Mouse (Mus musculus): ENCODE results near the gene Cped1. TPM values are rescaled to one million over a fixed set of nuclear protein-coding genes. Genes with fewer than 3 reads are reported as not detected.

The Cped1 gene
- total RNA-seq (2017), result 1.0 and 1.7 TPM in 2 replicates

GRCm38 (mm10) chr6:21985732-21986540 lies at the start of gene Cped1:
Gene Cped1 (plus strand): TSS chr6:21985916.
- ATAC-seq (ENCODE audit: extremely low read depth, insufficient number of reproducible peaks, low FRiP score, poor library complexity, severe bottlenecking), result peak; percentile 45

- no peak for ATAC-seq (ENCODE audit: extremely low read depth, insufficient number of reproducible peaks, low FRiP score, poor library complexity, severe bottlenecking)
Measured at GRCm38 (mm10) chr6:21937981-21938635, 47.6 kb upstream of the Cped1 start.

- peak; percentile 90 for ATAC-seq (ENCODE audit: extremely low read depth, insufficient number of reproducible peaks, low FRiP score, poor library complexity, severe bottlenecking)
Measured at GRCm38 (mm10) chr6:21949226-21949731, 36.4 kb upstream of the Cped1 start, which contains the start of gene Ing3. Gene Ing3 (plus strand): TSS chr6:21949571.

- peak; percentile 86 for ATAC-seq (ENCODE audit: extremely low read depth, insufficient number of reproducible peaks, low FRiP score, poor library complexity, severe bottlenecking)
Measured at GRCm38 (mm10) chr6:21949771-21950448, 35.8 kb upstream of the Cped1 start.

GRCm38 (mm10) chr6:21950676-21951075 lies 35.0 kb upstream of the Cped1 start:
- no peak for ATAC-seq (ENCODE audit: extremely low read depth, insufficient number of reproducible peaks, low FRiP score, poor library complexity, severe bottlenecking)

GRCm38 (mm10) chr6:21955468-21955867 lies 30.2 kb upstream of the Cped1 start:
- ATAC-seq (ENCODE audit: extremely low read depth, insufficient number of reproducible peaks, low FRiP score, poor library complexity, severe bottlenecking), result peak; percentile 66

- ATAC-seq (ENCODE audit: extremely low read depth, insufficient number of reproducible peaks, low FRiP score, poor library complexity, severe bottlenecking), result peak; percentile 44
Measured at GRCm38 (mm10) chr6:21958922-21959321, 26.8 kb upstream of the Cped1 start.

- ATAC-seq (ENCODE audit: extremely low read depth, insufficient number of reproducible peaks, low FRiP score, poor library complexity, severe bottlenecking), result no peak
Measured at GRCm38 (mm10) chr6:21959909-21960308, 25.8 kb upstream of the Cped1 start.

- ATAC-seq (ENCODE audit: extremely low read depth, insufficient number of reproducible peaks, low FRiP score, poor library complexity, severe bottlenecking), result no peak
Measured at GRCm38 (mm10) chr6:21977532-21977931, 8.2 kb upstream of the Cped1 start.

- no peak for ATAC-seq (ENCODE audit: extremely low read depth, insufficient number of reproducible peaks, low FRiP score, poor library complexity, severe bottlenecking)
Measured at GRCm38 (mm10) chr6:21981114-21981513, 4.6 kb upstream of the Cped1 start.

GRCm38 (mm10) chr6:21984990-21985731 lies 555 bp upstream of the Cped1 start:
- peak; percentile 83 for ATAC-seq (ENCODE audit: extremely low read depth, insufficient number of reproducible peaks, low FRiP score, poor library complexity, severe bottlenecking)

- ATAC-seq (ENCODE audit: extremely low read depth, insufficient number of reproducible peaks, low FRiP score, poor library complexity, severe bottlenecking), result no peak
Measured at GRCm38 (mm10) chr6:21986660-21987331, 1.1 kb downstream of the Cped1 start.

- ATAC-seq (ENCODE audit: extremely low read depth, insufficient number of reproducible peaks, low FRiP score, poor library complexity, severe bottlenecking), result no peak
Measured at GRCm38 (mm10) chr6:21987554-21987953, 1.8 kb downstream of the Cped1 start.

- no peak for ATAC-seq (ENCODE audit: extremely low read depth, insufficient number of reproducible peaks, low FRiP score, poor library complexity, severe bottlenecking)
Measured at GRCm38 (mm10) chr6:21988296-21988695, 2.6 kb downstream of the Cped1 start.

GRCm38 (mm10) chr6:21989081-21989480 lies 3.4 kb downstream of the Cped1 start:
- no peak for ATAC-seq (ENCODE audit: extremely low read depth, insufficient number of reproducible peaks, low FRiP score, poor library complexity, severe bottlenecking)

- no peak for ATAC-seq (ENCODE audit: extremely low read depth, insufficient number of reproducible peaks, low FRiP score, poor library complexity, severe bottlenecking)
Measured at GRCm38 (mm10) chr6:21990181-21991135, 4.7 kb downstream of the Cped1 start.

- ATAC-seq (ENCODE audit: extremely low read depth, insufficient number of reproducible peaks, low FRiP score, poor library complexity, severe bottlenecking), result no peak
Measured at GRCm38 (mm10) chr6:21991151-21991550, 5.4 kb downstream of the Cped1 start.

Measured in neutrophil, adult 5-6 weeks (primary cell).